Mouse (Mus musculus): ENCODE measurements around the gene Prim2. TPM values are rescaled to one million over a fixed set of nuclear protein-coding genes. Genes with fewer than 3 reads are reported as not detected.
A peak's percentile ranks its signal among the peaks of the same experiment; 100 is the strongest.

The Prim2 gene
- polyA plus RNA-seq, 1 experiment, result 0.91 TPM

GRCm38 (mm10) chr1:33531097-33531856 lies 138.3 kb downstream of the Prim2 start:
- Histone ChIP-seq H3K4me1 (ENCODE audit: control insufficient read depth) (peaks cover 37% of the 10 kb centered on the region), H3K27me3 (ENCODE audit: control insufficient read depth) (no peaks in the 10 kb centered on the region)
- peak; percentile 3; the same call in 1 of the 2 replicates for TF ChIP-seq GATA1 (IDR thresholded peaks at IDR 0.05; ENCODE audit: low read length)
- TF ChIP-seq TAL1 (IDR thresholded peaks at IDR 0.05; ENCODE audit: low read length), result peak; percentile 49; the same call in 2 of the 3 replicates

GRCm38 (mm10) chr1:33530491-33530890 lies 139.1 kb downstream of the Prim2 start:
- peaks cover 37% of the 10 kb centered on the region for H3K4me1 ChIP-seq (ENCODE audit: control insufficient read depth)
- no peaks in the 10 kb centered on the region for H3K27me3 ChIP-seq (ENCODE audit: control insufficient read depth)
- H3K4me3 ChIP-seq (replicated peaks), result no peak overlapping the region
- H3K9me3 ChIP-seq (ENCODE audit: control insufficient read depth, low read length), result no peaks in the 10 kb centered on the region
- no peak for TF ChIP-seq GATA1 (IDR thresholded peaks at IDR 0.05; ENCODE audit: low read length)
- no peak for TF ChIP-seq TAL1 (IDR thresholded peaks at IDR 0.05; ENCODE audit: low read length)
- H3K36me3 ChIP-seq (ENCODE audit: control insufficient read depth), result peaks cover 50% of the 10 kb centered on the region

More at GRCm38 (mm10) chr1:33531097-33531856, 138.3 kb downstream of the Prim2 start:
- H3K9me3 ChIP-seq (ENCODE audit: control insufficient read depth, low read length), result no peaks in the 10 kb centered on the region
- H3K36me3 ChIP-seq (ENCODE audit: control insufficient read depth), result peaks cover 46% of the 10 kb centered on the region
- H3K4me3 ChIP-seq (replicated peaks), result no peak overlapping the region

GRCm38 (mm10) chr1:33529543-33530232 lies 139.9 kb downstream of the Prim2 start:
- TF ChIP-seq TAL1 (IDR thresholded peaks at IDR 0.05; ENCODE audit: low read length), result no peak
- TF ChIP-seq GATA1 (IDR thresholded peaks at IDR 0.05; ENCODE audit: low read length), result no peak
- peaks cover 52% of the 10 kb centered on the region for H3K36me3 ChIP-seq (ENCODE audit: control insufficient read depth)

GRCm38 (mm10) chr1:33527352-33527863 lies 142.2 kb downstream of the Prim2 start:
- H3K4me1 ChIP-seq (ENCODE audit: control insufficient read depth), result peaks cover 33% of the 10 kb centered on the region
- no peak for TF ChIP-seq TAL1 (IDR thresholded peaks at IDR 0.05; ENCODE audit: low read length)
- no peak for TF ChIP-seq GATA1 (IDR thresholded peaks at IDR 0.05; ENCODE audit: low read length)

More at GRCm38 (mm10) chr1:33529543-33530232, 139.9 kb downstream of the Prim2 start:
- no peak overlapping the region for H3K4me3 ChIP-seq (replicated peaks)
- H3K27me3 ChIP-seq (ENCODE audit: control insufficient read depth), result no peaks in the 10 kb centered on the region
- H3K9me3 ChIP-seq (ENCODE audit: control insufficient read depth, low read length), result no peaks in the 10 kb centered on the region
- H3K4me1 ChIP-seq (ENCODE audit: control insufficient read depth), result peaks cover 37% of the 10 kb centered on the region

GRCm38 (mm10) chr1:33523223-33523622 lies 146.4 kb downstream of the Prim2 start:
- Histone ChIP-seq H3K4me3 (replicated peaks) (no peak overlapping the region), H3K4me1 (ENCODE audit: control insufficient read depth) (no peaks in the 10 kb centered on the region), H3K27me3 (ENCODE audit: control insufficient read depth) (no peaks in the 10 kb centered on the region), H3K36me3 (ENCODE audit: control insufficient read depth) (peaks cover 33% of the 10 kb centered on the region), H3K9me3 (ENCODE audit: control insufficient read depth, low read length) (no peaks in the 10 kb centered on the region)
- TF ChIP-seq TAL1 (IDR thresholded peaks at IDR 0.05; ENCODE audit: low read length), result no peak
- no peak for TF ChIP-seq GATA1 (IDR thresholded peaks at IDR 0.05; ENCODE audit: low read length)

More at GRCm38 (mm10) chr1:33527352-33527863, 142.2 kb downstream of the Prim2 start:
- peaks cover 51% of the 10 kb centered on the region for H3K36me3 ChIP-seq (ENCODE audit: control insufficient read depth)
- H3K27me3 ChIP-seq (ENCODE audit: control insufficient read depth), result no peaks in the 10 kb centered on the region
- H3K9me3 ChIP-seq (ENCODE audit: control insufficient read depth, low read length), result no peaks in the 10 kb centered on the region
- no peak overlapping the region for H3K4me3 ChIP-seq (replicated peaks)

DNA sequence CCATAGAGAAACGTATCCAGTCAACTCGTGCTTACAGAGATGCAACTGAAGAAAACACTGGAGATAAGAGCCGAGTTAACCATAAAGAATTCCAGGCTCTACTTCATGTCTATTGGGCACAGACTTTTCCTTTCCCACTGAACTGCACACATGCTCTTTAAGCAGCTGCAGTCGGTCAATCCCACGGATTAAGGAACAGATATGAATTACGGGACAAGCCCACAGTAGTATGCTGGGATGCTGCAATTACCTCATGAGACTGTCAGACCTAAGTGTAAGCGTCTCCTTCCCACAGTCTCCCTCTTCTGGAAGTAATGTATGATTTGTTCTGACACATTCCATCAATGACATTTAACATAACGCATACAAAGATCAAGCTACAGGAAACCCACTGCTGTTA lies 154.5 kb downstream of the Prim2 start:
- peaks cover 49% of the 10 kb centered on the region for H3K36me3 ChIP-seq (ENCODE audit: control insufficient read depth)
- H3K4me1 ChIP-seq (ENCODE audit: control insufficient read depth), result no peaks in the 10 kb centered on the region
- H3K27me3 ChIP-seq (ENCODE audit: control insufficient read depth), result no peaks in the 10 kb centered on the region
- no peaks in the 10 kb centered on the region for H3K9me3 ChIP-seq (ENCODE audit: control insufficient read depth, low read length)
- TF ChIP-seq GATA1 (IDR thresholded peaks at IDR 0.05; ENCODE audit: low read length) (no peak), TAL1 (IDR thresholded peaks at IDR 0.05; ENCODE audit: low read length) (no peak)
- H3K4me3 ChIP-seq (replicated peaks), result no peak overlapping the region

- TF ChIP-seq TAL1 (IDR thresholded peaks at IDR 0.05; ENCODE audit: low read length), result no peak
- TF ChIP-seq GATA1 (IDR thresholded peaks at IDR 0.05; ENCODE audit: low read length), result no peak
- Histone ChIP-seq H3K4me1 (ENCODE audit: control insufficient read depth) (no peaks in the 10 kb centered on the region), H3K36me3 (ENCODE audit: control insufficient read depth) (peaks cover 68% of the 10 kb centered on the region), H3K27me3 (ENCODE audit: control insufficient read depth) (no peaks in the 10 kb centered on the region), H3K4me3 (replicated peaks) (no peak overlapping the region), H3K9me3 (ENCODE audit: control insufficient read depth, low read length) (no peaks in the 10 kb centered on the region)
Measured at GRCm38 (mm10) chr1:33511310-33511709, 158.3 kb downstream of the Prim2 start.

DNA sequence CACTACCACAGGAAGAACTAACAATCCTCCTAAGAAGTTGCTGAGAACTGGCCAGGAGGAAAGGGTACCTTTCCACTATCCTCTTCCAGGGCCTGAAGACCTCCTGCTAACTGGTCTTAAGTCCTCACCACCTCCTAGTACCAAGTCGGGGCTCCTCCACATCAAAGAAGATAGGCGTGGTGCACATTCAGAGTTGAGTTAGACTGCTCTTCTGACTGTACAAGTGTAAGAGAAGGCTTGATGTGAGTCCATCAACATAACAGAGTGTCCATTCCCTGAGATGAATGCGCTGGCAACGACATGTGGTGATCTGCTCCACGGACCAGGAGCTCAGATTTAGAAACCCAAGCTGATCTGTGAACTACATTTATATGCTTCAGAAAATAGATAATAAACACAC lies 165.2 kb downstream of the Prim2 start:
- peaks cover 7% of the 10 kb centered on the region for H3K4me1 ChIP-seq (ENCODE audit: control insufficient read depth)
- TF ChIP-seq TAL1 (IDR thresholded peaks at IDR 0.05; ENCODE audit: low read length) (no peak), GATA1 (IDR thresholded peaks at IDR 0.05; ENCODE audit: low read length) (no peak)
- peaks cover 55% of the 10 kb centered on the region for H3K36me3 ChIP-seq (ENCODE audit: control insufficient read depth)
- no peaks in the 10 kb centered on the region for H3K27me3 ChIP-seq (ENCODE audit: control insufficient read depth)
- H3K9me3 ChIP-seq (ENCODE audit: control insufficient read depth, low read length), result no peaks in the 10 kb centered on the region
- H3K4me3 ChIP-seq (replicated peaks), result no peak overlapping the region

DNA sequence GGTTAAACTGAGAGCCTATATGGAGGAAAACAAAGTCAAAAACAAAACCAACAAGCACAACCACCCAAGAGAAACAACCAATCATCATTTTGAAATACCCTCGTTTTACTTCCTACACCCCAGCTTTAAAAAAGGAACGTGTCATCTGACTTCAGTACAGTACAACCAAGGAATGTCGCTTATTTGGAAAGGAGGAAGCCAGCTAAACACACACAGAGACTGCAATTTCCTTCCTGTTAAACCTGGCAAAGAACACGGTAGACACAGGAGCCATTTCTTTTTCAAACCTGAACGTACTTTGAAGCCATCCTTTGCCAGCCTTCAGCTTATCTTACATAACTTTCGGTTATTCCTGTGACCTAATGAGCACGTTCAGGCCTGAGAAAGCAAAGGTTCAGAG lies 166.7 kb downstream of the Prim2 start:
- Histone ChIP-seq H3K27me3 (ENCODE audit: control insufficient read depth) (no peaks in the 10 kb centered on the region), H3K4me3 (replicated peaks) (no peak overlapping the region), H3K36me3 (ENCODE audit: control insufficient read depth) (peaks cover 51% of the 10 kb centered on the region), H3K4me1 (ENCODE audit: control insufficient read depth) (peaks cover 7% of the 10 kb centered on the region), H3K9me3 (ENCODE audit: control insufficient read depth, low read length) (no peaks in the 10 kb centered on the region)
- TF ChIP-seq GATA1 (IDR thresholded peaks at IDR 0.05; ENCODE audit: low read length) (no peak), TAL1 (IDR thresholded peaks at IDR 0.05; ENCODE audit: low read length) (no peak)
